Mouse (Mus musculus): ENCODE measurements around the gene Fbxo31. TPM values are rescaled to one million over a fixed set of nuclear protein-coding genes. Genes with fewer than 3 reads are reported as not detected.
A peak's percentile ranks its signal among the peaks of the same experiment; 100 is the strongest.

The Fbxo31 gene
- polyA plus RNA-seq, 1 experiment = 38.8 TPM

GRCm38 (mm10) chr8:121544936-121545335 is 33.7 kb downstream of the Fbxo31 start:
- DNase-seq (ENCODE audit: low read depth) = no peak
- no peak for TF ChIP-seq CTCF (IDR thresholded peaks at IDR 0.05; ENCODE audit: borderline replicate concordance, extremely low read depth, insufficient read depth, insufficient read length)
- no peak for TF ChIP-seq POLR2A (IDR thresholded peaks at IDR 0.05; ENCODE audit: borderline replicate concordance, extremely low read depth, insufficient read depth, insufficient read length, poor library complexity, severe bottlenecking)

- no peak for DNase-seq (ENCODE audit: low read depth)
- TF ChIP-seq CTCF (IDR thresholded peaks at IDR 0.05; ENCODE audit: borderline replicate concordance, extremely low read depth, insufficient read depth, insufficient read length) (no peak), POLR2A (IDR thresholded peaks at IDR 0.05; ENCODE audit: borderline replicate concordance, extremely low read depth, insufficient read depth, insufficient read length, poor library complexity, severe bottlenecking) (no peak)
Measured at GRCm38 (mm10) chr8:121544276-121544785, 34.3 kb downstream of the Fbxo31 start, which contains the start of gene 1700018B08Rik. 1700018B08Rik (minus strand) TSS chr8:121544320.

- DNase-seq (ENCODE audit: low read depth) = no peak
- TF ChIP-seq CTCF (IDR thresholded peaks at IDR 0.05; ENCODE audit: borderline replicate concordance, extremely low read depth, insufficient read depth, insufficient read length) (no peak), POLR2A (IDR thresholded peaks at IDR 0.05; ENCODE audit: borderline replicate concordance, extremely low read depth, insufficient read depth, insufficient read length, poor library complexity, severe bottlenecking) (no peak)
Measured at GRCm38 (mm10) chr8:121542901-121543300, 35.7 kb downstream of the Fbxo31 start.

- no peak for DNase-seq (ENCODE audit: low read depth)
- no peak for TF ChIP-seq CTCF (IDR thresholded peaks at IDR 0.05; ENCODE audit: borderline replicate concordance, extremely low read depth, insufficient read depth, insufficient read length)
- TF ChIP-seq POLR2A (IDR thresholded peaks at IDR 0.05; ENCODE audit: borderline replicate concordance, extremely low read depth, insufficient read depth, insufficient read length, poor library complexity, severe bottlenecking) = no peak
Measured at GRCm38 (mm10) chr8:121541862-121542261, 36.7 kb downstream of the Fbxo31 start.

- TF ChIP-seq POLR2A (IDR thresholded peaks at IDR 0.05; ENCODE audit: borderline replicate concordance, extremely low read depth, insufficient read depth, insufficient read length, poor library complexity, severe bottlenecking) (no peak), CTCF (IDR thresholded peaks at IDR 0.05; ENCODE audit: borderline replicate concordance, extremely low read depth, insufficient read depth, insufficient read length) (peak; percentile 67)
- no peak for DNase-seq (ENCODE audit: low read depth)
Measured at GRCm38 (mm10) chr8:121532381-121532780, 46.2 kb downstream of the Fbxo31 start.

- TF ChIP-seq POLR2A (IDR thresholded peaks at IDR 0.05; ENCODE audit: borderline replicate concordance, extremely low read depth, insufficient read depth, insufficient read length, poor library complexity, severe bottlenecking) (no peak), CTCF (IDR thresholded peaks at IDR 0.05; ENCODE audit: borderline replicate concordance, extremely low read depth, insufficient read depth, insufficient read length) (no peak)
- no peak for DNase-seq (ENCODE audit: low read depth)
Measured at GRCm38 (mm10) chr8:121530639-121531038, 48.0 kb downstream of the Fbxo31 start.

GRCm38 (mm10) chr8:121528790-121529189 is 49.8 kb downstream of the Fbxo31 start:
- no peak for DNase-seq (ENCODE audit: low read depth)
- TF ChIP-seq CTCF (IDR thresholded peaks at IDR 0.05; ENCODE audit: borderline replicate concordance, extremely low read depth, insufficient read depth, insufficient read length) = no peak
- no peak for TF ChIP-seq POLR2A (IDR thresholded peaks at IDR 0.05; ENCODE audit: borderline replicate concordance, extremely low read depth, insufficient read depth, insufficient read length, poor library complexity, severe bottlenecking)

- DNase-seq (ENCODE audit: low read depth) = no peak
- no peak for TF ChIP-seq POLR2A (IDR thresholded peaks at IDR 0.05; ENCODE audit: borderline replicate concordance, extremely low read depth, insufficient read depth, insufficient read length, poor library complexity, severe bottlenecking)
- no peak for TF ChIP-seq CTCF (IDR thresholded peaks at IDR 0.05; ENCODE audit: borderline replicate concordance, extremely low read depth, insufficient read depth, insufficient read length)
Measured at GRCm38 (mm10) chr8:121527751-121528150, 50.9 kb downstream of the Fbxo31 start.

GRCm38 (mm10) chr8:121526811-121527550 is 51.6 kb downstream of the Fbxo31 start:
- no peak for DNase-seq (ENCODE audit: low read depth)

GRCm38 (mm10) chr8:121525111-121525818 is 53.3 kb downstream of the Fbxo31 start:
- no peak for TF ChIP-seq POLR2A (IDR thresholded peaks at IDR 0.05; ENCODE audit: borderline replicate concordance, extremely low read depth, insufficient read depth, insufficient read length, poor library complexity, severe bottlenecking)
- no peak for TF ChIP-seq CTCF (IDR thresholded peaks at IDR 0.05; ENCODE audit: borderline replicate concordance, extremely low read depth, insufficient read depth, insufficient read length)
- DNase-seq (ENCODE audit: low read depth) = no peak

More at GRCm38 (mm10) chr8:121526811-121527550, 51.6 kb downstream of the Fbxo31 start:
- TF ChIP-seq POLR2A (IDR thresholded peaks at IDR 0.05; ENCODE audit: borderline replicate concordance, extremely low read depth, insufficient read depth, insufficient read length, poor library complexity, severe bottlenecking) (no peak), CTCF (IDR thresholded peaks at IDR 0.05; ENCODE audit: borderline replicate concordance, extremely low read depth, insufficient read depth, insufficient read length) (no peak)

GRCm38 (mm10) chr8:121513429-121513828 is 65.2 kb downstream of the Fbxo31 start:
- peak; percentile 82 for DNase-seq (ENCODE audit: low read depth)
- TF ChIP-seq CTCF (IDR thresholded peaks at IDR 0.05; ENCODE audit: borderline replicate concordance, extremely low read depth, insufficient read depth, insufficient read length) (peak; percentile 95), POLR2A (IDR thresholded peaks at IDR 0.05; ENCODE audit: borderline replicate concordance, extremely low read depth, insufficient read depth, insufficient read length, poor library complexity, severe bottlenecking) (no peak)

Data from brain, embryonic 14.5 days (tissue).